ENCODE assay signal across 27 mouse cellular contexts in genomic region chr1:168057479-168057878, GRCm38 (mm10).
DNase-seq lines count a peak whose midpoint lies in the region; ATAC-seq and TF ChIP-seq lines count a peak whose summit lies in the region.
"Had no signal": no experiment of that assay in that cellular context is flagged by ENCODE, and none has a peak within 500 bp of the region (broad histone marks: within the 10 kb centered on the region; RNA-seq: fewer than 3 reads in every experiment).

No protein-coding gene starts in this region.

- H3K27me3 ChIP-seq in heart, embryonic 10.5 days (ENCODE audit: insufficient read depth, poor library complexity, severe bottlenecking), result no peaks in the 10 kb centered on the region
- no peaks in the 10 kb centered on the region for H3K27me3 ChIP-seq in heart, embryonic 12.5 days (replicated peaks)
- H3K27me3 ChIP-seq: embryonic facial prominence, embryonic 12.5 days; hindbrain, embryonic 15.5 days; liver, embryonic 12.5 days; neural tube, embryonic 15.5 days; stomach, embryonic 15.5 days had no signal

- H3K36me3 ChIP-seq in heart, embryonic 10.5 days, result no peaks in the 10 kb centered on the region
- H3K36me3 ChIP-seq in heart, embryonic 12.5 days, result no peaks in the 10 kb centered on the region
- H3K36me3 ChIP-seq: embryonic facial prominence, embryonic 12.5 days; hindbrain, embryonic 15.5 days; liver, embryonic 12.5 days; neural tube, embryonic 15.5 days; stomach, embryonic 15.5 days had no signal

- no peak overlapping the region for H3K9ac ChIP-seq in heart, embryonic 12.5 days
- H3K9ac ChIP-seq: embryonic facial prominence, embryonic 12.5 days; hindbrain, embryonic 15.5 days; liver, embryonic 12.5 days; liver, postnatal 0 days; neural tube, embryonic 15.5 days; stomach, embryonic 15.5 days had no signal

- TF ChIP-seq POLR2A in lung, adult 2 months (IDR thresholded peaks at IDR 0.05; ENCODE audit: borderline replicate concordance, extremely low read depth, low read depth, low read length), result no peak

- 45% methylated on average over 9 of the region's 9 CpGs for WGBS in heart, embryonic 10.5 days
- WGBS in heart, embryonic 12.5 days, result 35% methylated on average over 9 of the region's 9 CpGs
- WGBS in lung, adult 2 months, result 68% methylated on average over 9 of the region's 9 CpGs

- no peak for ATAC-seq in heart, embryonic 12.5 days (ENCODE audit: insufficient number of reproducible peaks, low FRiP score)
- ATAC-seq: CD4-positive, CD25-positive, alpha-beta regulatory T cell, adult 4 months; forebrain, embryonic 14.5 days; liver, embryonic 12.5 days; liver, postnatal 0 days had no signal

- no peaks in the 10 kb centered on the region for H3K9me3 ChIP-seq in heart, embryonic 10.5 days
- H3K9me3 ChIP-seq in heart, embryonic 12.5 days (replicated peaks), result no peaks in the 10 kb centered on the region
- H3K9me3 ChIP-seq: embryonic facial prominence, embryonic 12.5 days; hindbrain, embryonic 15.5 days; liver, embryonic 12.5 days; neural tube, embryonic 15.5 days; stomach, embryonic 15.5 days had no signal

- no peak overlapping the region for H3K4me2 ChIP-seq in heart, embryonic 12.5 days
- H3K4me2 ChIP-seq: embryonic facial prominence, embryonic 12.5 days; hindbrain, embryonic 15.5 days; liver, embryonic 12.5 days; neural tube, embryonic 15.5 days; stomach, embryonic 15.5 days had no signal

- no peak for TF ChIP-seq CTCF in lung, adult 2 months (IDR thresholded peaks at IDR 0.05; ENCODE audit: insufficient read depth, low read length)

- H3K4me1 ChIP-seq in heart, embryonic 10.5 days, result peaks cover 12% of the 10 kb centered on the region; the same call in 1 of the 2 replicates
- H3K4me1 ChIP-seq in heart, embryonic 12.5 days (replicated peaks), result no peaks in the 10 kb centered on the region
- H3K4me1 ChIP-seq in lung, adult 2 months (ENCODE audit: control insufficient read depth, insufficient read depth, low read length), result no peaks in the 10 kb centered on the region; the same call in 1 of the 2 replicates
- H3K4me1 ChIP-seq: embryonic facial prominence, embryonic 12.5 days; liver, embryonic 12.5 days; neural tube, embryonic 15.5 days; stomach, embryonic 15.5 days had no signal

- no peak overlapping the region for H3K27ac ChIP-seq in heart, embryonic 10.5 days
- H3K27ac ChIP-seq in heart, embryonic 12.5 days (ENCODE audit: poor library complexity, severe bottlenecking), result no peak overlapping the region
- H3K27ac ChIP-seq: embryonic facial prominence, embryonic 12.5 days; hindbrain, embryonic 15.5 days; liver, embryonic 12.5 days; neural tube, embryonic 15.5 days; stomach, embryonic 15.5 days had no signal

- no peak overlapping the region for H3K4me3 ChIP-seq in heart, embryonic 10.5 days
- no peak overlapping the region for H3K4me3 ChIP-seq in heart, embryonic 12.5 days
- no peak overlapping the region for H3K4me3 ChIP-seq in lung, adult 2 months (replicated peaks; ENCODE audit: extremely low read depth, low read depth, low read length)
- H3K4me3 ChIP-seq: embryonic facial prominence, embryonic 12.5 days; hindbrain, embryonic 15.5 days; liver, embryonic 12.5 days; neural tube, embryonic 15.5 days; stomach, embryonic 15.5 days had no signal

- DNase-seq in heart, embryonic 10.5 days (ENCODE audit: low spot score), result peak; percentile 85
- DNase-seq in lung, postnatal 10 days, result peak; percentile 33
- DNase-seq in lung, adult 2 months, result no peak
- peak; percentile 45 for DNase-seq in ES-CJ7 (ENCODE audit: low read depth, low spot score)
- peak; percentile 60 for DNase-seq in ZHBTc4 (ENCODE audit: low read depth, low spot score)
- no peak for DNase-seq in kidney, postnatal 14 days
- no peak for DNase-seq in cerebellum, adult 9-11 months
- DNase-seq: adrenal gland, postnatal 10 days; cerebellum, adult 11 months; cerebellum, adult 9-10 months; gastrocnemius, postnatal 25 days; heart, adult 18-20 months; kidney, adult 2 months; kidney, postnatal 4 days; layer of hippocampus, postnatal 36 days; left cerebral cortex, postnatal 4 days; liver, postnatal 0 days; retina, postnatal 1 day; right cerebral cortex, postnatal 14 days had no signal

Comparison
In these comparisons a context has a peak if more than half of its experiments do, and no peak if none do; other contexts are left out.
1. DNase-seq: peak in heart, embryonic 10.5 days (single experiment), lung, postnatal 10 days (single experiment), ES-CJ7 (single experiment) and ZHBTc4 (single experiment); none in lung, adult 2 months (single experiment), kidney, postnatal 14 days (single experiment) and cerebellum, adult 9-11 months (single experiment).